Mouse (Mus musculus): ENCODE data around the gene Spred1. TPM values are rescaled to one million over a fixed set of nuclear protein-coding genes. Genes with fewer than 3 reads are reported as not detected.

Gene Spred1
- polyA plus RNA-seq (2015; fragmentation: Nextera tagmentation; extraction: Ambion mirVana), result 3.7 and 5.2 TPM in 2 replicates

DNA sequence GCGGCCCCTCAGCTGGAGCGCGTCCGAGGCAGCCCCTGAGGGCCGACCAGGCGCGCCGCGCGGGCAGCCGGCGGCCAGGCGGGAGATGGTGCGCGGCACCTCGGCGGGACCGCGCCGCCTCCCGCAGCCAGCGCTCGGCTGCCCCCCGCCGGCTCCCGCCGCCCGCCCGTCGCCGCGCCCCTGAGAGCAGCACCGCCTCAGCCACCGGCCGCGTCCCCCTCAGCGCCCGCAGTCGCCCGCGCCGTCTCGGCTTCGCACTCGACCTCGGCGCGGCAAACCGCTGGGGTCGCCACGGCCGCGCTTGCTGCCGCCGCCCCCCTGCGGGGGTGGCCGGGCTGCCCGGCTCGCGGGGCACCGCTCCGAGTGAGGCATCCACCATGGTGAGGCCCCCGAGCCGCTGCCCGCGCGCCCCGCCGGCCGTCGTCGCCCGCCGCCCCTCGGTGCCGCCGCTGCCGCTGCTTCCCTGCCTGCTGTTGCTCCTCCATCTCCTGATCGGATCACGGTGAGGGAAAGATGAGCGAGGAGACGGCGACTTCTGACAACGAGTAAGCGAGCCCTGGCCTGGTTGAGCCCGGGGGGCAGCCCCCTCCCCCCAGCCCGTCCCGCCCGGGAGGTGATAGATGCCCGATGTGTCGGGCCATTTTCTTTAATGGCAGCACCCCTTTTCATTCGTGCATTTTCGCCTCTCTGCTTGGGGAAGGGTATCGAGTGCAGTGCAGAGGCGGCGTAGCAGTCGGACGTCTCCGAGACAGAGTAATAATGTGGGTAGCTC, at the start of gene Spred1:
Gene Spred1 (plus strand): TSS at position 163 of the 772 bp plus-strand sequence.
- Histone ChIP-seq H3K36me3 (ENCODE audit: control insufficient read depth, insufficient read depth) (no peaks in the 10 kb centered on the region), H3K9ac (ENCODE audit: low read length) (peak within 1 kb of the TSS; percentile 96), H3K4me3 (ENCODE audit: low read length) (peak within 1 kb of the TSS; percentile 81), H3K4me2 (ENCODE audit: low read depth, low read length) (peak within 1 kb of the TSS; percentile 94), H3K27ac (ENCODE audit: low read length) (peak within 1 kb of the TSS; percentile 100), H3K4me1 (ENCODE audit: control insufficient read depth, insufficient read depth, low read length) (peaks cover 16% of the 10 kb centered on the region), H3K27me3 (ENCODE audit: control insufficient read depth, insufficient read depth, low read length) (no peaks in the 10 kb centered on the region), H3K9me3 (replicated peaks; ENCODE audit: control insufficient read depth, low read length) (no peaks in the 10 kb centered on the region)
- peak; percentile 3 for ATAC-seq (replicated peaks; ENCODE audit: extremely low read depth, insufficient read depth, low FRiP score)
- WGBS, result under 1% methylated on average over 97 of the region's 99 CpGs

GRCm38 (mm10) chr2:117071596-117071995, 49.6 kb upstream of the Spred1 start:
- H3K27me3 ChIP-seq (ENCODE audit: control insufficient read depth, insufficient read depth, low read length), result no peaks in the 10 kb centered on the region
- H3K27ac ChIP-seq (ENCODE audit: low read length), result no peak overlapping the region
- 55% methylated on average over 3 of the region's 3 CpGs for WGBS
- H3K9me3 ChIP-seq (replicated peaks; ENCODE audit: control insufficient read depth, low read length), result no peaks in the 10 kb centered on the region
- H3K9ac ChIP-seq (ENCODE audit: low read length), result no peak overlapping the region
- 0 out of 2 replicates have a peak, but pooled peaks have one; percentile 28 for ATAC-seq (replicated peaks; ENCODE audit: extremely low read depth, insufficient read depth, low FRiP score)
- H3K4me2 ChIP-seq (ENCODE audit: low read depth, low read length), result no peak overlapping the region
- H3K4me3 ChIP-seq (ENCODE audit: low read length), result no peak overlapping the region
- H3K4me1 ChIP-seq (ENCODE audit: control insufficient read depth, insufficient read depth, low read length), result no peaks in the 10 kb centered on the region
- no peaks in the 10 kb centered on the region for H3K36me3 ChIP-seq (ENCODE audit: control insufficient read depth, insufficient read depth)

DNA sequence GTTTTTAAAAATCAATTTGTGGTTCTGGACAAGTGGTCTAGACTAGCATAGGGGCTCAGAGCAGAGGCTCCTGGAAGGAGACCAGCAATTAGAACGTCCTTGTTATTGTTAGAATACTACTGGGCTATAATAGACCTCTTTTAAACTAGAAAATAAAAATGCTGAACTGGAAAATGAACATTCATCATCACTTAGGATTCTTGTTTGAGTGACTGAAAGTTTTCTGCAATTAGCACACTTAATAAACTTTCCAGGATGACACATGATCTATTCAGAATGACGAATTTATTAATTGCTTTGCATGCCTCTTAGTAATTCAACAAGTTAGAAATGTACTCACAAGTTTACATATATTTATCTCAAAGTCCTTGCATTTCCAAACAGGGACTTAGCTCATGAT, 42.5 kb upstream of the Spred1 start:
- Histone ChIP-seq H3K9ac (ENCODE audit: low read length) (no peak overlapping the region), H3K4me3 (ENCODE audit: low read length) (no peak overlapping the region), H3K9me3 (replicated peaks; ENCODE audit: control insufficient read depth, low read length) (no peaks in the 10 kb centered on the region), H3K4me1 (ENCODE audit: control insufficient read depth, insufficient read depth, low read length) (no peaks in the 10 kb centered on the region; the same call in none of the 2 replicates), H3K4me2 (ENCODE audit: low read depth, low read length) (no peak overlapping the region), H3K27me3 (ENCODE audit: control insufficient read depth, insufficient read depth, low read length) (no peaks in the 10 kb centered on the region), H3K27ac (ENCODE audit: low read length) (no peak overlapping the region), H3K36me3 (ENCODE audit: control insufficient read depth, insufficient read depth) (no peaks in the 10 kb centered on the region)
- WGBS, result 69% methylated on average over 2 of the region's 2 CpGs
- ATAC-seq (replicated peaks; ENCODE audit: extremely low read depth, insufficient read depth, low FRiP score), result no peak

- Histone ChIP-seq H3K27me3 (ENCODE audit: control insufficient read depth, insufficient read depth, low read length) (no peaks in the 10 kb centered on the region), H3K36me3 (ENCODE audit: control insufficient read depth, insufficient read depth) (no peaks in the 10 kb centered on the region), H3K27ac (ENCODE audit: low read length) (no peak overlapping the region), H3K9me3 (replicated peaks; ENCODE audit: control insufficient read depth, low read length) (no peaks in the 10 kb centered on the region), H3K4me1 (ENCODE audit: control insufficient read depth, insufficient read depth, low read length) (no peaks in the 10 kb centered on the region; the same call in none of the 2 replicates), H3K9ac (ENCODE audit: low read length) (no peak overlapping the region), H3K4me3 (ENCODE audit: low read length) (no peak overlapping the region), H3K4me2 (ENCODE audit: low read depth, low read length) (no peak overlapping the region)
- 80% methylated on average over 5 of the region's 5 CpGs for WGBS
- no peak for ATAC-seq (replicated peaks; ENCODE audit: extremely low read depth, insufficient read depth, low FRiP score)
Observed at GRCm38 (mm10) chr2:117079621-117080020, 41.6 kb upstream of the Spred1 start.

DNA sequence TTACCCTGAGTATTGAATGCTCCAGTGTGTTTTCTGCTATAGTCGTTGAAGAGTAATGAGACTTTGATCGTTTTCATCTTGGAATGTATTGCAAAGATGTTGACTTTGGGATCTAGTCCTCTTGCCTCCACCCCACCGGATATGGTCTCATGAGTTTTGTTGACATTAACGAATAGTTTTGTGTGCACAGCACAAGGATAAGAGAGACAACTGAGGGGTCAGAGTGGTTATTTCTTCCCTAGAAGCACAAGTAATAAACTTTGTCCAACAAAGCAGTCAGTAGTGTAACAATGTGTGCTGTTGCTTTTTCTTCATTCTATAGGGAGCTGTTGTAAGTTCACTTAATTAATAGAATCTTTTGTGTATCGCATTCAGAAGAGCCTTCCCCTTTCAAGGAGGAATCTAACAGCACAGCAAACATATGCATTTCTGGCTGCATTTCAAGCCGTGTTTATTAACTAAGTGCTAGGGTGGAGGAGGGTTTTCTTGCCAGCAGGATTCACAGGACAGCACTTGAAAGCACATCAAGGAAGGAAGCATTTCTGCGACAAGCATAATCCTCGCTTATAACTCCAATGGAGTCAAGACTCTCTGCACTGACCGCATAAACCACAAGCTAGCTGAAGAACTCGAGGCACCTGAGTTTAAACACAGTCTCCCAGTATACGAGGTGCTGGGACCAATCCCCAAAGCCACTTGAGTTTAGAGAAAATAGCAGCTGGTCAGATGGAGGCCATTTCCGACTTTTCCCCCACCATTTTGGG, 35.0 kb upstream of the Spred1 start:
- H3K4me1 ChIP-seq (ENCODE audit: control insufficient read depth, insufficient read depth, low read length), result peaks cover 2% of the 10 kb centered on the region
- no peak overlapping the region for H3K27ac ChIP-seq (ENCODE audit: low read length)
- 64% methylated on average over 12 of the region's 12 CpGs for WGBS
- H3K27me3 ChIP-seq (ENCODE audit: control insufficient read depth, insufficient read depth, low read length), result no peaks in the 10 kb centered on the region
- no peaks in the 10 kb centered on the region for H3K36me3 ChIP-seq (ENCODE audit: control insufficient read depth, insufficient read depth)
- no peaks in the 10 kb centered on the region for H3K9me3 ChIP-seq (replicated peaks; ENCODE audit: control insufficient read depth, low read length)
- H3K4me2 ChIP-seq (ENCODE audit: low read depth, low read length), result no peak overlapping the region
- ATAC-seq (replicated peaks; ENCODE audit: extremely low read depth, insufficient read depth, low FRiP score), result no peak
- H3K9ac ChIP-seq (ENCODE audit: low read length), result no peak overlapping the region
- H3K4me3 ChIP-seq (ENCODE audit: low read length), result no peak overlapping the region

GRCm38 (mm10) chr2:117086766-117087457, 34.3 kb upstream of the Spred1 start:
- Histone ChIP-seq H3K27me3 (ENCODE audit: control insufficient read depth, insufficient read depth, low read length) (no peaks in the 10 kb centered on the region), H3K9ac (ENCODE audit: low read length) (no peak overlapping the region), H3K4me3 (ENCODE audit: low read length) (no peak overlapping the region), H3K36me3 (ENCODE audit: control insufficient read depth, insufficient read depth) (no peaks in the 10 kb centered on the region), H3K9me3 (replicated peaks; ENCODE audit: control insufficient read depth, low read length) (no peaks in the 10 kb centered on the region), H3K4me2 (ENCODE audit: low read depth, low read length) (no peak overlapping the region), H3K27ac (ENCODE audit: low read length) (no peak overlapping the region), H3K4me1 (ENCODE audit: control insufficient read depth, insufficient read depth, low read length) (peaks cover 4% of the 10 kb centered on the region)
- 58% methylated on average over 1 of the region's 1 CpGs for WGBS
- ATAC-seq (replicated peaks; ENCODE audit: extremely low read depth, insufficient read depth, low FRiP score), result no peak

GRCm38 (mm10) chr2:117087458-117087820, 33.7 kb upstream of the Spred1 start:
- H3K27me3 ChIP-seq (ENCODE audit: control insufficient read depth, insufficient read depth, low read length), result no peaks in the 10 kb centered on the region
- H3K9ac ChIP-seq (ENCODE audit: low read length), result no peak overlapping the region
- no peaks in the 10 kb centered on the region for H3K36me3 ChIP-seq (ENCODE audit: control insufficient read depth, insufficient read depth)
- no peaks in the 10 kb centered on the region for H3K9me3 ChIP-seq (replicated peaks; ENCODE audit: control insufficient read depth, low read length)
- no peak overlapping the region for H3K4me3 ChIP-seq (ENCODE audit: low read length)
- H3K27ac ChIP-seq (ENCODE audit: low read length), result no peak overlapping the region
- 73% methylated on average over 4 of the region's 4 CpGs for WGBS
- H3K4me2 ChIP-seq (ENCODE audit: low read depth, low read length), result no peak overlapping the region
- ATAC-seq (replicated peaks; ENCODE audit: extremely low read depth, insufficient read depth, low FRiP score), result no peak
- peaks cover 4% of the 10 kb centered on the region for H3K4me1 ChIP-seq (ENCODE audit: control insufficient read depth, insufficient read depth, low read length)

- no peak overlapping the region for H3K4me2 ChIP-seq (ENCODE audit: low read depth, low read length)
- H3K9ac ChIP-seq (ENCODE audit: low read length), result no peak overlapping the region
- no peaks in the 10 kb centered on the region for H3K36me3 ChIP-seq (ENCODE audit: control insufficient read depth, insufficient read depth)
- WGBS, result 92% methylated on average over 1 of the region's 1 CpGs
- H3K9me3 ChIP-seq (replicated peaks; ENCODE audit: control insufficient read depth, low read length), result no peaks in the 10 kb centered on the region
- peaks cover 17% of the 10 kb centered on the region for H3K4me1 ChIP-seq (ENCODE audit: control insufficient read depth, insufficient read depth, low read length)
- ATAC-seq (replicated peaks; ENCODE audit: extremely low read depth, insufficient read depth, low FRiP score), result no peak
- H3K27me3 ChIP-seq (ENCODE audit: control insufficient read depth, insufficient read depth, low read length), result no peaks in the 10 kb centered on the region
- no peak overlapping the region for H3K27ac ChIP-seq (ENCODE audit: low read length)
- no peak overlapping the region for H3K4me3 ChIP-seq (ENCODE audit: low read length)
Observed at GRCm38 (mm10) chr2:117089482-117089881, 31.7 kb upstream of the Spred1 start.

All from heart, embryonic 16.5 days (tissue).